Mouse (Mus musculus) brain, embryonic 14.5 days (tissue): Measurements from ENCODE around the gene Pir.

Source experiments
- CTCF ChIP-seq: fragments of 200-500 bp; IDR thresholded peaks from 2 replicates; pipeline ENCODE4 v1.5.1; 2012; ENCODE audit warnings: inconsistent platforms, mild to moderate bottlenecking, moderate library complexity, borderline replicate concordance; ENCODE audit not compliant: insufficient read depth, insufficient read length; ENCODE audit errors: extremely low read depth
- POLR2A ChIP-seq: fragments of 200-500 bp; IDR thresholded peaks from 2 replicates; pipeline ENCODE4 v1.6.1; 2012; ENCODE audit warnings: mild to moderate bottlenecking, inconsistent platforms, borderline replicate concordance; ENCODE audit not compliant: poor library complexity, insufficient read depth, insufficient read length, severe bottlenecking; ENCODE audit errors: extremely low read depth

- TF ChIP-seq CTCF (no peak), POLR2A (peak; percentile 19; the same call in 1 of the 2 replicates)
Observed at GRCm38 (mm10) chrX:164419471-164419939, 150.3 kb downstream of the Pir start, which contains the start of gene Piga.
